Mouse (Mus musculus): ENCODE results near the gene Hs1bp3. TPM values are rescaled to one million over a fixed set of nuclear protein-coding genes. Genes with fewer than 3 reads are reported as not detected.

The Hs1bp3 gene
- total RNA-seq, 1 experiment from 2014 or later = 12.4 TPM

DNA sequence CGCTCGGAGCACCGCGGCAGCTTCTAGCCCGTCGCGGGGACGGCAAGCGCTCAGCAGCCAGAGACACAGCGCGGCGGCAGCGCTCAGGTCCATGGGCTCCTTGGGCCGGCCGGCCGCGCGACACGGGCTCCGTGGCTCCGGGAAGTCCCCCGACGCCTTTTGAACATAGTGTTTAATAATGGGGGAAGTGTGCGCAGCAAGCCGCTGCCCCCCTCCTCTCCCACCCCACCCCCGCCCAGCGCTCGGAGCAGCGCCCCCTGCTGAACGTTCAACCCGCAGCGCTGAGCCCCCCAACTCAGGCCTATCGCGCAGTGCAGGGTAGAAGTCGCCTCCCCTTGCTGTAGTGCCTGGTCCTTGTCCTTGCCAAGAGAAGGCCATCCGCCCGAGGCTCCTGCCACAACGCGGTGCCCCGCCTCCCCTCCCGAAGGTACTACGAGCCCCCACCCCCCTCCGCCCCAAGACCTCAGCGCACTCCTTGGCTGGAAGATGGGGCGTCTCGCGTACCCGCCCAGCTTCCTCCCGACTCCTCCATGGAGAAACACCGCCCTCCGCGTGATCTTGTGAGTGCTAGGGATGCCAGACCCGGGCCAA lies 11.3 kb upstream of the Hs1bp3 start, which contains the start of gene Gdf7:
TSS of gene Gdf7 (minus strand) at position 114 of the 591 bp plus-strand sequence.
- DNase-seq = no peak

DNA sequence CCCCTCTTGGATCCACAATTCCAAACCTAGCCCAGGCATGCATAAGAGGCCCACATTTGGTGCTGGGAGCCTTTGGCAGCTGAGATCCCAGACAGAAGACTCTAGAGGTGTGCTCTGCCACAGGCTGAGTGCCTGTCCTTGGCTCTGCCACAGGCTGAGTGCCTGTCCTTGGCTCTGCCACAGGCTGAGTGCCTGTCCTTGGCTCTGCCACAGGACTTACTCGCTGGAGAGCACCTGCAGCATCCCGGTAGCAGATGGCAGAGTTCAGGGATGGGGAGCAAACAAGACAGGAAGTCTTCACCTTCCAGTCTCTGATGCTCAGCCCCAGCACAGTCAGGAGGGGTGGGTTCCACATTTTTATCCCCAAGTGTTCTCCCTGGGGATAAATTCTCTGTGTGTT lies 8.0 kb upstream of the Hs1bp3 start:
- no peak for DNase-seq

DNA sequence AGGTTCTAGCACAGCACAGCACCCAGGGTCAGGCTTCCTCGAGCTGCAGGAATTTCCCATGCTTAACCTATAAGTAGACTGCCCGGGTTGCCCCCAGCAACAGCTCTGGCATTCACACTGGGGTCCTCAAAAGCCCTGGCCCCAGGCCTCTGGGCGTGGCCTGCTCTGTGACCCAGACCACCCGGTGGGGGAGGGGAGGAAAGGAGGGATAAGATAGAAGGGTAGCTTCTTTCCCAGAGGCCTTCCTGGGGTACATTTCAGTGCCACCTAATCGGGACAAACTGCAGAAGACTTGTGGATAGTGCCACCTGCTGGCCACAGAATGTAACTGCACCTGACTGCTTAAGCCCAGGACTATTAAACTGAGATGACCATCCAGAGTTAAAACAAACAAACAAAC lies 6.8 kb upstream of the Hs1bp3 start:
- peak; percentile 74 for DNase-seq

GRCm38 (mm10) chr12:8306910-8307309 lies 6.3 kb upstream of the Hs1bp3 start:
- no peak for DNase-seq

DNA sequence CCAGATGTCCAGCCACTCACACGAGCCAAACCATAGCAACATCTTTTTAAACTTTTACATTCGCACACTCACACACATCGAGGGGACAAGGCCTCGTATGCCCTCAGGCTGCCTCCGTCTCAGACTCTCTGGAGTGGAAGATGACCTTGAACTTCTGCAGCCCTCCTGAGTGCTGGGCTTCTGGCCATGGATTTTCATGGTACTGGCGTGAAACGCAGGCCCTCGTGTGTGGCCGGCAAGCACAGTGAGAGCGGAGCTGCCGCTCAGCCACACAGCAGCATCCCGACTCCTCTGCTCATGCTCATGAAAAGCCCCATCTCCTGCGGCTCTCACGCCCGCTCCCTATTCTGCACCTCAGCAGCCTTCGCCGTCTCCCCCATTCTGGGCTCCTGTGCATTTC lies 2.2 kb upstream of the Hs1bp3 start:
- DNase-seq = peak; percentile 40

DNA sequence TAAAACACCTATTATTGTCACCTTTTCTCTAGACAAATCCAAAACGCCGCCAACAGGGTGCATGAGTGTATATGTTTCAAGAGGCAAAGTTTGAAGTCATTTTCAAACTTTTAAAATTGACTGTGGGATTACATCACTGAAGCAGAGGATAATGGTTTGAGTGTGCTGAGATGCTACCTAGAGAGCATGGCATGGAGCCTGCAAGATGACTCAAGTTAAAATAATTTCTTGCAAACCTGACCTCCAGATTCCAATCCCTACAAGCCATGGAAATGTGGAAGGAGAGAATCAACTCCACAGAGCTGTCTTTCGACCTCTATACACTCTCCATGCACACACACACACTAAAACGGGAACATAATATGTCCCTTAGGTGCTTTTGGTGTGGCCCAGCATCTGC lies 966 bp upstream of the Hs1bp3 start:
- DNase-seq = no peak

GRCm38 (mm10) chr12:8313773-8314172 lies 541 bp downstream of the Hs1bp3 start:
- DNase-seq = no peak

GRCm38 (mm10) chr12:8316541-8316940 lies 3.3 kb downstream of the Hs1bp3 start:
- DNase-seq = no peak

DNA sequence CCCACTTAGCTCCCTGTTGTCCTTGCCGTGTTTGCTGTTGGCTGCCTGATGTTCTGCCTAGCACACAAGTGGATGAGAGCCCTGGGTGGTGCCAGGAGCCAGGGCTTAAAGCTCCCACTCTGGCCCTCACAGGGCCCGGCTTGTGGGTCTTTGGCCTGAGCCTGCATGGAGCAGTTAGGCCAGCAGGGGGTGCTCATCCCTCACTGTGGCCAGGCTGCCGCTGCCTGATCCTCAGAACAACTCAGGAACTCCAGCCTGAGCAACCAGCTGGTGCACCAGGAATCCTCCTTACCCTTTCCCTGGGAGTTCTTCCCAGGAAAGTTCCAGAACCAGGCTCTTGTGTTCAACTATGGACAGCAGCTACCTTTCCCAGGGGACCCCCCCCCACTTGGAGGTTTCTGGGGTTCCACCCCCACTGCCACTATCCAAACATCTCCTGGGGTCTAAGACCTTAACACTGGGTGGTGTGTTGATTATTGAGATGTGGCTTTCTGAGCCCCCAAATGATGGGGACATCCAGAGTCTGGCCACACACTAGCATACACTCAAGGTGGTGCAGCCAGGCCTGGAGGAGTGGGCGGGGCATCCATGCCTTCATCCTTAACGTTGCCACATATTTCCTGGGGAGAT lies 7.0 kb downstream of the Hs1bp3 start:
- peak; percentile 92 for DNase-seq

- DNase-seq = peak; percentile 85
Observed at GRCm38 (mm10) chr12:8321506-8321905, 8.3 kb downstream of the Hs1bp3 start.

DNA sequence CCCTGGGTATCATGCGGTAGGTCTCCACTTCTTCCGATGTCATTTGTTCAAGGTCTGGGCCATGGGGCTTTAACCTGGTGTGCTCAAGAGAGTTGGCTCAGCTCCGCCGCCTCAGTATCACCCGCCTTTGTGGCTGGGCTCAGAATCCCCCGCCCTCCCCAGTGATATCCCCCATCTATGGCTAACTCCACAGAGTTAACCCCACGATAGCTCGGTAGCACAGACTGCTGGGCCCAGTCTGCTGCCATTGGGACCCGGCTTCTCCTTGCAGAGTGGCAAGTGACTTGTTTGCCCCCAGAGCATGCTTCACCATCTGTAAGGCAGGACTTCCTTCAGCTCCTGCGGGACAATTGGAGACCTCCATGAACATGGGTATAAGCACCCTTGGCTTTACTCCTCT lies 10.9 kb downstream of the Hs1bp3 start:
- no peak for DNase-seq

GRCm38 (mm10) chr12:8325245-8325942 lies 12.2 kb downstream of the Hs1bp3 start:
- no peak for DNase-seq

DNA sequence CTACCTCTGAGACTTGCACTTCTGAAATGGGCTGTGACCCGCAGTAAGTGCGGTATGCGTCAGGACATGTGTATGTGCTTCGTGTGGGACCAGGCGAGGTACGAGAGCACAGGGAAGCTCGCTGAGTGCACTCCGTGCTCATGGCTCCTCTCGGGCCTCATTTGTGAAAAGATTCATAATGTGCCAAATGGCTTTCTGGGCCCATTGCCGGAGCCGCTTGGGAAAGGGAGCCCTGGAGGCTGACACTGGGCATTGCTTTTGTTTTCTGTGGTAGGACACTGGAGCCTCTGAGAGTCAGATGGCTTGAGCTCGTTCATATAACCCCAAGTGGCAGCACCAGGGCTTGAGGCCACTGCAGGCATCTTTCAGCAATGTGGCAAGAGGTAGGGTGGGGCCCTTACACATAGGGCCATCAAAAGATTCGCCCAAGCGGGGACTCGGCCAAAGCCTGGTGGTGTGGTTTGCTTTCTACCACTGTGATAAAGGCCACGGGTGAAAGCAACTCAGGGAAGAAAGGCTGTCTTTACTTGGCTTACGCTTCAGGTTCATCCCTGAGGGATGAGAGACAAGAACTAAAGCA lies 12.8 kb downstream of the Hs1bp3 start:
- DNase-seq = peak; percentile 59

DNA sequence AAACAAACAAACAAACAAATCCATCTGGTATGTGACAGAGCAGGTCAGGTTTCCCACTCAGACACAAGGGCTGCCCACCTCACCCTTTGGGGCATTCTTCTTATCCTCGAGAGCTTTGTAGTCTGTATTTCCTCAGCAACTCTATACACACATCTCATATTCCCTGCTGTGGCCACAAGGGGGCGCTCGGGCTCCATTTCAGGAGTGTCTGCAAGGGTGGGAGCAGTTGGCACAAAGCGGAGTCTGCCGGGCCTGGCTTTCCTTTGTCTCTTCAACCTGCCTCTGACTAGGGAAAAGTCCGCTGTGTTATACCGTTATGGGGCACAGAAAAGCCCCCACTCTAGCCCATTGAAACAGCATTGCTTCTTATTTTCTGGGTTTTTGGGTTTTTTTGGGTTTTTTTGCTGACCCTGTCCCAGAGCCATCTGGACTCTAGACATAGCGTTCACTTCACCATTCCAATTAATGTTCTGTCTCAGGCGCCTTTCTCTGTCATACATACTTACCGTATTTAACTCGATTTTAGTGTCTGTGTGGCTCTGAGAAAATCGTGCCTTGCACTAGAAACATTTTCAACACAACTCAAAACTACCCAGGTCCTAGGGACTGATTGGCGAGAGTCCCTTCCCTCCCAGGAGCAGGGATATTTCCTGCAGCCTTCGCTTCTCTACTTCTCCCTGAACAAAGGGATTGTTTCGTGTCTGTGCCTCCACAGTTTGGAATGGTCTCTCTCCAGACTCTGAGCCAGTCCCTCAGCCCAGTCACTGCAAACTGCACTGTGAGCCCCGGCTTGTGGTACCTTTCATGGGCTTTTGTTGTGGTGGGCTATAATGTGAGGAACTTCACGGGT lies 13.8 kb downstream of the Hs1bp3 start:
- DNase-seq = peak; percentile 97

- DNase-seq = no peak
Observed at GRCm38 (mm10) chr12:8327675-8328053, 14.4 kb downstream of the Hs1bp3 start.

DNA sequence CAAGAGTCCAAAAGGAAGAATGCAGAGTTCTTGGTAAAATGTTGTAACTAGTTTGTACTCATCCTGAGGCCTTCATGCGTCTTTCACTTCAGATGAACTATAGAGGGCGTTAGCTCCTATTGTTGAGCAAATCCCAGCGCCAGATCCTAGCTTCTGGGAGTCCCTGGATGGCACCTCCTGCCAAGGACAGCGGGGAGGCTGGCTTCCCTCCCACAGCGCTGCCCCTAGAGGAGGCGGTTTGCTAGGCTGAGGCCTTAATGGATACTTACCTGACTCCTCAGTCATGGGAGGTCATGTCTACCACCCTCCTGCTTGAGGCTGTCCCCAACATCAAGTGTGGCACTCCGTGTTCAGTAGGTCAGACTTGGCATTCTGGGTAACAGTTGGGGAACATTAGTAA lies 16.0 kb downstream of the Hs1bp3 start:
- peak; percentile 77 for DNase-seq

- DNase-seq = peak; percentile 61
Observed at GRCm38 (mm10) chr12:8331489-8332173, 18.4 kb downstream of the Hs1bp3 start.

DNA sequence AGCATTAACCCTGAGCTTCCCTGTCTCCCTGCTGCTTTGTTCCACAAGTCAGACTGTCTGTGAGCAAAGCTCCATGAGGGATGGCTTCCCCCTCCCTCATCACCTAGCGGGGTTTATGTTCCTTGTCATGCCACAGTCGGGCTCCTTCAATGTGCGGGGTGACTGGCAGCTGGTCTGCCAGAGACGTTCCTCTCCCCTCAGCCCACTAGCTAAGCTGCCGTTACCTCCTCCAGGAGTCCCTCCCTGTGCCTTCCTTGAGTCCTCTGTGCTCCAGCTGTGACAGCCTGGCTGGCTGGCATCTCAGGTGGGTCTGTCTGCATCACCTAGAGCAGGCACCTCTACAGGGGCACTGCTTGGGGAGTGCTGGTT lies 18.9 kb downstream of the Hs1bp3 start:
- DNase-seq = no peak

- peak; percentile 46 for DNase-seq
Observed at GRCm38 (mm10) chr12:8333617-8334016, 20.4 kb downstream of the Hs1bp3 start.

DNA sequence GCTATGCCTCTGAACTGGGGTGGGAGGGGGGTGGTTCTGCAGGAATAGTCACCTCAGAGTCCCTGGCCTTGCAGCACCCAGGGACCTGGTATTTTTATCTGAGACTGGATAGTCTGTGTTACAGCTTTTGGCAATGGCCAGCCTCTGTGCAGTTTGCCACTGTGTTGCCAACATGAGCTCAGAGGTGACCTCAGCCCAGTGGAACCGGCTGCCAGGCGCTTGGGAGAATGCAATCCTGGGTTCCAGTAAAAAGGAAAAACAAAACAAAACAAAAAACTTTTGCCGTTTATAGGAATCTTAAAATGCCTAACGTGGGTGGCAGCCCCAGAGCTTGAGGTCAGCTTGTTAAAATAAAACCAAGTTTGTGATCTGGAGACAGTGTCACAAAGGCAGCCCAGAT lies 21.0 kb downstream of the Hs1bp3 start:
- peak; percentile 79 for DNase-seq

DNA sequence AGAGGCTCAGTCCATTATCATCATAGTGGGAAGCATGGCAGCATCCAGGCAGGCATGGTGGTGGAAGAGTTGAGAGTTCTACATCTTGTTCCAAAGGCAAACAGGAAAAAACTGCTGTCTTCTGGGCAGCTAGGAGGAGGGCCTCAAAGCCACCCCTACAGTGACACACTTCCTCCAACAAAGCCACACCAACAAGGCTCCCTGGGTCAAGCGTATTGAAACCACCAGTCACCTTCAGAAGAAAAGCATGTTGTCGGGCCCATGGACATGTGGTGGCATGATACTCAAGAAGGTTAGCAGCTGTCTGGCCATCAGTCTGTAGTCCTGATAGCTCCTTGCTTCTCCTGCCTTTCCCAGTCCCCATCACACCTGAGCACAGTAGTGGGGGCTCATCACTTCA lies 22.3 kb downstream of the Hs1bp3 start:
- DNase-seq = no peak
